Mouse (Mus musculus): ENCODE data around the gene Gabbr1.

DNA sequence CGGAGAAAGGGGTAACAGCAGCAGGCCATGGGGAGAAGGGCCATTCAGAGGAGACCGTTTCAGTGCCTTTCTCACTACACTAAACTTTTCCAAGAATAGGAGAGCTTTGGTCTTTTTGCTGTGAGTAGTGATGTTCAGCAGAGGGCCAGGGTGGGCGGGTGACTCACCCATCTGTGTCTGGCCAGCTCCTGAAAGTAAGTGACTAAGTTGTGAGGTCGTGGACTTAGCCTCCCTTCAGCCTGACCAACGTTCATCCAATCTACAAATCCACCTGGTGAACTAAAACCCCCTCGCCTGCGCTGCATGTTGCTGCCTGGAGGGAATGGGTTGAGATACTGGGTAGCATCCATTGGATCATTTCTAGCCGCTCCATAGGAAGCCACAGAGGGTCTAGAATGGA is 24.4 kb downstream of the Gabbr1 start:
- TF ChIP-seq GATA1 (IDR thresholded peaks at IDR 0.05; ENCODE audit: borderline replicate concordance, low read length) (no peak), FLI1 (IDR thresholded peaks at IDR 0.05; ENCODE audit: low read length) (no peak)

Measured in megakaryocyte, embryonic 14.5 days (primary cell).